Mouse (Mus musculus) heart, postnatal 0 days (tissue): Measurements from ENCODE around the gene Rpl27a.

Experiments used
- CTCF ChIP-seq: IDR thresholded peaks from 2 replicates; pipeline ENCODE4 v1.5.1; 2016; ENCODE audit warnings: antibody characterized with exemption, control low read depth, low read depth
- EP300 ChIP-seq: IDR thresholded peaks from 2 replicates; pipeline ENCODE4 v1.6.1; 2016; ENCODE audit warnings: antibody characterized with exemption, low read depth

GRCm38 (mm10) chr7:109525740-109526663 is 7.1 kb downstream of the Rpl27a start:
- TF ChIP-seq CTCF (no peak), EP300 (no peak)
